Mouse (Mus musculus) heart, postnatal 0 days (tissue): Measurements from ENCODE around the gene Fmn2.

Source experiments
- CTCF ChIP-seq: IDR thresholded peaks from 2 replicates; pipeline ENCODE4 v1.5.1; 2016; ENCODE audit warnings: antibody characterized with exemption, control low read depth, low read depth
- EP300 ChIP-seq: IDR thresholded peaks from 2 replicates; pipeline ENCODE4 v1.6.1; 2016; ENCODE audit warnings: antibody characterized with exemption, low read depth

- TF ChIP-seq CTCF (no peak), EP300 (no peak)
These were observed 134.7 kb downstream of the Fmn2 start for GRCm38 (mm10) chr1:174636291-174636690.
